Mouse (Mus musculus) liver, postnatal 0 days (tissue): Measurements from ENCODE around the gene Col25a1. TPM values are rescaled to one million over a fixed set of nuclear protein-coding genes. Genes with fewer than 3 reads are reported as not detected.
A peak's percentile ranks its signal among the peaks of the same experiment; 100 is the strongest.

ENCODE experiments used
- ATAC-seq: fragments of 200-750 bp; cut with Nextera tagmentation; 2 replicates; pipeline ENCODE4 v1.8.0; 2017; ENCODE audit warnings: mild to moderate bottlenecking, moderate library complexity
- DNase-seq: peaks from one replicate; pipeline ENCODE4 v3.0.0-alpha.2; 2016
- H3K27ac ChIP-seq: fragments of 300-500 bp; sonication (generic); 2 replicates; pipeline ENCODE4 v1.5.1; 2014; ENCODE audit warnings: antibody characterized with exemption, moderate library complexity, mild to moderate bottlenecking, low read depth
- H3K27me3 ChIP-seq: fragments of 300-500 bp; sonication (generic); 2 replicates; pipeline ENCODE4 v1.6.1; 2014; ENCODE audit warnings: low read length, control low read depth, mixed read lengths; ENCODE audit not compliant: insufficient read depth
- H3K36me3 ChIP-seq: fragments of 300-500 bp; sonication (generic); replicated peaks from 2 replicates; pipeline ENCODE4 v1.6.1; 2014; ENCODE audit warnings: mild to moderate bottlenecking, control low read depth, low read length, moderate library complexity, mixed read lengths; ENCODE audit not compliant: insufficient read depth
- H3K4me1 ChIP-seq: fragments of 300-500 bp; sonication (generic); 2 replicates; pipeline ENCODE4 v1.6.1; 2014; ENCODE audit warnings: antibody characterized with exemption, mild to moderate bottlenecking, control low read depth; ENCODE audit not compliant: insufficient read depth
- H3K4me2 ChIP-seq: fragments of 300-500 bp; sonication (generic); 2 replicates; pipeline ENCODE4 v1.6.1; 2014; ENCODE audit warnings: low read depth, mild to moderate bottlenecking, low read length, moderate library complexity, mixed read lengths
- H3K4me3 ChIP-seq: fragments of 300-500 bp; sonication (generic); 2 replicates; pipeline ENCODE4 v1.5.1; 2014; ENCODE audit warnings: low read depth, low read length
- H3K9ac ChIP-seq: fragments of 300-500 bp; sonication (generic); replicated peaks from 2 replicates; pipeline ENCODE4 v1.6.1; 2014; ENCODE audit warnings: mild to moderate bottlenecking, moderate library complexity
- H3K9me3 ChIP-seq: fragments of 300-500 bp; sonication (generic); 2 replicates; pipeline ENCODE4 v1.6.1; 2016; ENCODE audit warnings: mild to moderate bottlenecking, control low read depth, low read length, mixed read lengths
- CTCF ChIP-seq: sonication (generic); IDR thresholded peaks from 2 replicates; pipeline ENCODE4 v1.5.1; 2016; ENCODE audit warnings: antibody characterized with exemption, low read depth
- EP300 ChIP-seq: IDR thresholded peaks from 2 replicates; pipeline ENCODE4 v1.6.1; 2016; ENCODE audit warnings: antibody characterized with exemption, low read depth, mild to moderate bottlenecking
- WGBS: fragments of 180-500 bp; shearing (Covaris S2); extraction: QIAGEN DNeasy Blood & Tissue Kit; methylation state at CpG from one replicate; pipeline ENCODE4 v1.1.7; 2014; ENCODE audit not compliant: insufficient replicate concordance; 5-methylcytosine and 5-hydroxymethylcytosine counted together
- polyA plus RNA-seq: library from polyadenylated mRNA; unstranded; fragments of >200 nt; fragmentation: Nextera tagmentation; extraction: Ambion mirVana; gene quantifications from 2 replicates; pipeline ENCODE4 v1.2.1, GENCODE M21; 2015

Col25a1 gene
- polyA plus RNA-seq, 1 experiment from 2014 or later: 0.68 TPM

- Histone ChIP-seq H3K27ac (peak overlapping the region; percentile 49), H3K4me2 (no peak overlapping the region), H3K4me3 (no peak overlapping the region), H3K9me3 (no peaks in the 10 kb centered on the region), H3K4me1 (no peaks in the 10 kb centered on the region), H3K36me3 (peaks cover 15% of the 10 kb centered on the region), H3K27me3 (no peaks in the 10 kb centered on the region), H3K9ac (no peak overlapping the region)
- WGBS: 49% methylated on average over 5 of the region's 5 CpGs
- peak; percentile 53 for ATAC-seq
- DNase-seq: peak; percentile 15
- TF ChIP-seq EP300 (peak; percentile 23; the same call in 1 of the 2 replicates), CTCF (peak; percentile 20; the same call in 1 of the 2 replicates)
Observed at GRCm38 (mm10) chr3:130633859-130634258, 502.6 kb downstream of the Col25a1 start.

GRCm38 (mm10) chr3:130646110-130646810, 515.0 kb downstream of the Col25a1 start:
- no peak overlapping the region for H3K9ac ChIP-seq
- DNase-seq (no peak), ATAC-seq (no peak)
- no peak overlapping the region for H3K27ac ChIP-seq
- TF ChIP-seq EP300 (no peak), CTCF (no peak)
- H3K4me1 ChIP-seq: peaks cover 2% of the 10 kb centered on the region; the same call in 1 of the 2 replicates
- H3K27me3 ChIP-seq: no peaks in the 10 kb centered on the region
- H3K4me2 ChIP-seq: no peak overlapping the region
- H3K9me3 ChIP-seq: no peaks in the 10 kb centered on the region
- H3K36me3 ChIP-seq: no peaks in the 10 kb centered on the region
- 74% methylated on average over 11 of the region's 11 CpGs for WGBS
- H3K4me3 ChIP-seq: no peak overlapping the region

Other genes starting within 250 kb of the Col25a1 start
- 31.6 and 34.4 TPM in 2 replicates for gene Casp6, start 230.1 kb upstream of the Col25a1 start, polyA plus RNA-seq
- gene Mcub, start 161.3 kb upstream of the Col25a1 start, polyA plus RNA-seq: 7.8 and 7.9 TPM in 2 replicates
- 4.5 and 5.4 TPM in 2 replicates for gene Sec24b, start 69.9 kb upstream of the Col25a1 start, polyA plus RNA-seq